Mouse (Mus musculus) MEL (cell line): ENCODE results near the gene Mta3. TPM values are rescaled to one million over a fixed set of nuclear protein-coding genes. Genes with fewer than 3 reads are reported as not detected.
"Not testable (repeated sequence)": the region's sequence is repeated elsewhere in the genome, so short reads cannot be mapped to it uniquely, and the experiment has no call there.

Experiments used
- DNase-seq: peaks from one replicate; pipeline ENCODE4 v3.0.0; 2011; ENCODE audit warnings: low read depth, low spot score
- H3K27ac ChIP-seq: 2 replicates; pipeline ENCODE4 v1.5.1; 2012; ENCODE audit warnings: low read depth, mild to moderate bottlenecking, control low read depth, low read length, moderate library complexity; ENCODE audit not compliant: control insufficient read depth
- H3K27me3 ChIP-seq, 2 experiments: fragments of 150-350 bp in 1 of 2; sonication (generic) in 1 of 2; 2 replicates each; pipeline ENCODE4 v1.6.1; 2012; ENCODE audit warnings: low read length in 2 of 2, mild to moderate bottlenecking in 2 of 2, improper control_type of control experiment in 1 of 2, moderate library complexity in 1 of 2; ENCODE audit not compliant: insufficient read depth in 2 of 2, control insufficient read depth in 1 of 2
- H3K36me3 ChIP-seq, 2 experiments: 2 replicates each; pipeline ENCODE4 v1.6.1; 2012 to 2014; ENCODE audit warnings: low read length in 2 of 2, improper control_type of control experiment in 1 of 2, inconsistent platforms in 1 of 2, mild to moderate bottlenecking in 1 of 2; ENCODE audit not compliant: insufficient read depth in 2 of 2, control insufficient read depth in 1 of 2
- H3K4me1 ChIP-seq, 2 experiments: fragments of 150-350 bp in 1 of 2; sonication (generic) in 1 of 2; 2 replicates each; pipeline ENCODE4 v1.6.1; 2012; ENCODE audit warnings: low read length in 2 of 2, improper control_type of control experiment in 1 of 2, mild to moderate bottlenecking in 1 of 2; ENCODE audit not compliant: insufficient read depth in 2 of 2, control insufficient read depth in 1 of 2
- H3K4me3 ChIP-seq, 2 experiments: fragments of 150-350 bp in 1 of 2; sonication (generic) in 1 of 2; 2 replicates each; pipeline ENCODE4 v1.5.1; 2012; ENCODE audit warnings: low read depth in 2 of 2, low read length in 2 of 2, mild to moderate bottlenecking in 2 of 2, moderate library complexity in 2 of 2, control low read depth in 1 of 2, improper control_type of control experiment in 1 of 2; ENCODE audit not compliant: control insufficient read depth in 1 of 2, insufficient read depth in 1 of 2
- H3K79me2 ChIP-seq: 2 replicates; pipeline ENCODE4 v1.6.1; 2012; ENCODE audit warnings: mild to moderate bottlenecking, low read length, moderate library complexity; ENCODE audit not compliant: control insufficient read depth, poor library complexity, insufficient read depth
- H3K9ac ChIP-seq: 2 replicates; pipeline ENCODE4 v1.6.1; 2012; ENCODE audit warnings: low read depth, mild to moderate bottlenecking, control low read depth, low read length, moderate library complexity; ENCODE audit not compliant: control insufficient read depth, poor library complexity, severe bottlenecking
- H3K9me3 ChIP-seq: fragments of 150-350 bp; sonication (generic); replicated peaks from 2 replicates; pipeline ENCODE4 v1.6.1; 2012; ENCODE audit warnings: mild to moderate bottlenecking, low read length, improper control_type of control experiment, moderate library complexity; ENCODE audit not compliant: insufficient read depth
- CHD2 ChIP-seq: IDR thresholded peaks from 2 replicates; pipeline ENCODE4 v1.6.1; 2011; ENCODE audit warnings: low read length, improper control_type of control experiment
- EP300 ChIP-seq, 2 experiments: IDR thresholded peaks; 2 replicates each; pipeline ENCODE4 v1.6.1; 2011; ENCODE audit warnings: improper control_type of control experiment in 2 of 2, low read length in 2 of 2, low read depth in 1 of 2, mild to moderate bottlenecking in 1 of 2
- ETS1 ChIP-seq: IDR thresholded peaks from 2 replicates; pipeline ENCODE4 v1.6.1; 2012; ENCODE audit warnings: low read depth, mild to moderate bottlenecking, inconsistent platforms, low read length, improper control_type of control experiment, moderate library complexity
- GATA1 ChIP-seq: IDR thresholded peaks from 2 replicates; pipeline ENCODE4 v1.6.1; 2011; ENCODE audit warnings: low read depth, low read length, improper control_type of control experiment
- HCFC1 ChIP-seq: IDR thresholded peaks from 2 replicates; pipeline ENCODE4 v1.6.1; 2012; ENCODE audit warnings: low read depth, mild to moderate bottlenecking, inconsistent platforms, low read length, improper control_type of control experiment, moderate library complexity
- JUND ChIP-seq: IDR thresholded peaks from 2 replicates; pipeline ENCODE4 v1.6.1; 2011; ENCODE audit warnings: low read depth, mild to moderate bottlenecking, improper control_type of control experiment, low read length
- MAZ ChIP-seq: IDR thresholded peaks from 2 replicates; pipeline ENCODE4 v1.6.1; 2012; ENCODE audit warnings: low read depth, mild to moderate bottlenecking, inconsistent platforms, low read length, improper control_type of control experiment
- MEF2A ChIP-seq: IDR thresholded peaks from 2 replicates; pipeline ENCODE4 v1.6.1; 2014; ENCODE audit warnings: low read depth, mild to moderate bottlenecking, inconsistent platforms, low read length, improper control_type of control experiment; ENCODE audit not compliant: poor library complexity, insufficient replicate concordance, severe bottlenecking; ENCODE audit errors: extremely low read depth
- MYB ChIP-seq: IDR thresholded peaks from 2 replicates; pipeline ENCODE4 v1.6.1; 2011; ENCODE audit warnings: mild to moderate bottlenecking, low read depth, low read length, improper control_type of control experiment
- MYC ChIP-seq: IDR thresholded peaks from 2 replicates; pipeline ENCODE4 v1.6.1; 2011; ENCODE audit warnings: low read depth, mild to moderate bottlenecking, low read length, improper control_type of control experiment, moderate library complexity
- NRF1 ChIP-seq: IDR thresholded peaks from 2 replicates; pipeline ENCODE4 v1.6.1; 2014; ENCODE audit warnings: low read depth, mild to moderate bottlenecking, inconsistent platforms, low read length, improper control_type of control experiment, moderate library complexity; ENCODE audit not compliant: poor library complexity, insufficient read depth, severe bottlenecking
- POLR2A ChIP-seq, 2 experiments: IDR thresholded peaks; 2 replicates each; pipeline ENCODE4 v1.6.1; 2011 to 2012; ENCODE audit warnings: low read length in 2 of 2, mild to moderate bottlenecking in 2 of 2, control low read depth in 1 of 2, improper control_type of control experiment in 1 of 2, low read depth in 1 of 2, moderate library complexity in 1 of 2; ENCODE audit not compliant: control insufficient read depth in 1 of 2, insufficient read depth in 1 of 2, poor library complexity in 1 of 2
- POLR2AphosphoS2 ChIP-seq: IDR thresholded peaks from 2 replicates; pipeline ENCODE4 v1.6.1; 2011; ENCODE audit warnings: low read length, improper control_type of control experiment
- RCOR1 ChIP-seq: IDR thresholded peaks from 2 replicates; pipeline ENCODE4 v1.6.1; 2012; ENCODE audit warnings: low read depth, mild to moderate bottlenecking, inconsistent platforms, low read length, improper control_type of control experiment
- SIN3A ChIP-seq: IDR thresholded peaks from 2 replicates; pipeline ENCODE4 v1.6.1; 2012; ENCODE audit warnings: low read length, improper control_type of control experiment, inconsistent platforms
- SMC3 ChIP-seq: IDR thresholded peaks from 2 replicates; pipeline ENCODE4 v1.6.1; 2011; ENCODE audit warnings: low read depth, low read length, improper control_type of control experiment
- TBP ChIP-seq: IDR thresholded peaks from 2 replicates; pipeline ENCODE4 v1.8.0; 2011; ENCODE audit warnings: low read depth, low read length, improper control_type of control experiment
- USF1 ChIP-seq: IDR thresholded peaks from 2 replicates; pipeline ENCODE4 v1.6.1; 2014; ENCODE audit warnings: low read depth, mild to moderate bottlenecking, inconsistent platforms, low read length, improper control_type of control experiment, moderate library complexity
- ZC3H11A ChIP-seq: IDR thresholded peaks from 2 replicates; pipeline ENCODE4 v1.6.1; 2012; ENCODE audit warnings: low read depth, mild to moderate bottlenecking, inconsistent platforms, low read length, improper control_type of control experiment
- ZNF384 ChIP-seq: IDR thresholded peaks from 2 replicates; pipeline ENCODE4 v1.6.1; 2012; ENCODE audit warnings: low read depth, mild to moderate bottlenecking, inconsistent platforms, low read length, improper control_type of control experiment
- polyA plus RNA-seq, 2 experiments: library from polyadenylated mRNA; stranded (reverse) in 1 of 2; unstranded in 1 of 2; fragments of >175 nt in 1 of 2; fragments of >200 nt in 1 of 2; gene quantifications; 2 replicates each; pipeline versions ENCODE4 v1.2.1 to v1.2.4; 2012; ENCODE audit warnings: low replicate concordance in 2 of 2, low read depth in 1 of 2; ENCODE audit not compliant: insufficient read length in 2 of 2, insufficient read depth in 1 of 2, missing spikeins in 1 of 2
- total RNA-seq: library from RNA; depleted of rRNA; stranded (reverse); fragments of 300-350 nt; gene quantifications from 2 replicates; pipeline ENCODE4 v1.2.3, GENCODE M21; 2012

Mta3 gene
- total and polyA plus RNA-seq, 3 experiments = 28.8 to 58.2 TPM; not detected in 1

DNA sequence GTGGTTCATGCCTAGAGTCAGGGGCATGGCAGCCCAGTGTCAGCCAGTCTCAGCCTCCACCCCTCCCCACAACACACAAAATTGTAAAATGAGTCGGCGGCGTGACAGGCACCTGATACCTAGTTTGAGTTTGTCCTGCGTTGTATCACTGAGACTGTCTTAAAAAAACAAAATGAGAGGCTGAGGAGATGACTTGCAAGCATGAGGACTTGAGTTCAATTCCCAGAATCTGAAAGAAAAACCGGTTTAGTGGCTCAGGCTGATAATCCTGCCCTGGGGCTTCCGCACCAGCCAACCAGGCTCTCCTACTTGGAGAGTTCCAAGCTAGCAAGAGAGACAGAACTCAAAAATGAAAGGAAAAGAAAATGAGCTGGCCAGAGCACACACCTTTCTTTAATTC lies 2.9 kb downstream of the Mta3 start:
- Histone ChIP-seq H3K4me1 (peaks cover 4 to 25% of the 10 kb centered on the region in 2 experiments), H3K27ac (no peak overlapping the region), H3K27me3 (no peaks in the 10 kb centered on the region), H3K9ac (no peak overlapping the region), H3K9me3 (no peaks in the 10 kb centered on the region), H3K4me3 (no peak overlapping the region), H3K79me2 (peaks cover 22% of the 10 kb centered on the region), H3K36me3 (peaks cover 0 to 18% of the 10 kb centered on the region in 2 experiments; a peak in 3 of 4 replicates)
- DNase-seq = no peak
- no peak for TF ChIP-seq MYB
- no peak for TF ChIP-seq ZC3H11A
- no peak for TF ChIP-seq CHD2
- TF ChIP-seq HCFC1 = no peak
- TF ChIP-seq USF1 = no peak
- no peak for TF ChIP-seq MEF2A
- TF ChIP-seq POLR2A (IDR thresholded peaks at IDR 0.05; ENCODE audit: control insufficient read depth in 1 of 2, insufficient read depth in 1 of 2, low read depth in 1 of 2, low read length in 2 of 2, poor library complexity in 1 of 2) = no peak
- TF ChIP-seq SMC3 = no peak
- no peak for TF ChIP-seq NRF1
- no peak for TF ChIP-seq JUND
- TF ChIP-seq MYC = no peak
- TF ChIP-seq MAZ = no peak
- no peak for TF ChIP-seq SIN3A
- TF ChIP-seq TBP = no peak
- no peak for TF ChIP-seq POLR2AphosphoS2

DNA sequence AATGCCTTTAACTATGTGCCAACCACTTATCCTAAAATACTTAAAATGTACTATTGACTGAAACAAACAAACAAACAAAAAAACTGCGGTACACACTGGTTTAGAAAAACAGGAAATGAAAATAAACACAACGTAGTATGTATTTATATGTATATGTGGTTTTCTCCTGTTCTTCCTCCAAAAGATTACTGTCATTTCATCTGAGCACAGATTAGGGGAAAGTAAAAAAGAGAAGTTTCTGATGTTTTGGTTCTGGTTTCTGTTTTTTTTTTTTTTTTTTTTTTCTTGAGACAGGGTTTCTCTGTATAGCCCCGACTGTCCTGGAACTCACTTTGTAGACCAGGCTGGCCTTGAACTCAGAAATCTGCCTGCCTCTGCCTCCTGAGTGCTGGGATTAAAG lies 3.6 kb downstream of the Mta3 start:
- H3K27ac ChIP-seq, H3K9me3 ChIP-seq, H3K4me3 ChIP-seq, H3K27me3 ChIP-seq, H3K9ac ChIP-seq: not testable (repeated sequence)
- Histone ChIP-seq H3K4me1 (peaks cover 4 to 25% of the 10 kb centered on the region in 2 experiments), H3K79me2 (peaks cover 22% of the 10 kb centered on the region), H3K36me3 (peaks cover 0 to 18% of the 10 kb centered on the region in 2 experiments; a peak in 3 of 4 replicates)
- peak; percentile 37 for DNase-seq
- peak; percentile 45; the same call in 1 of the 2 replicates for TF ChIP-seq RCOR1
- peak; percentile 38; the same call in 1 of the 2 replicates for TF ChIP-seq ETS1
- 0 out of 4 replicates have a peak, but pooled peaks of 1 of the 2 experiments have one; percentile 6 for TF ChIP-seq EP300 (IDR thresholded peaks at IDR 0.05; ENCODE audit: low read depth in 1 of 2, low read length in 2 of 2)
- peak; percentile 82 for TF ChIP-seq ZNF384
- 0 out of 2 replicates have a peak, but pooled peaks have one; percentile 9 for TF ChIP-seq GATA1
